Mouse (Mus musculus): ENCODE data around the gene Celf5. TPM values are rescaled to one million over a fixed set of nuclear protein-coding genes. Genes with fewer than 3 reads are reported as not detected.
A peak's percentile ranks its signal among the peaks of the same experiment; 100 is the strongest.

Gene Celf5
- total RNA-seq, 2 experiments from 2014 or later: not detected

- ATAC-seq (replicated peaks; ENCODE audit: poor library complexity): no peak
Measured at GRCm38 (mm10) chr10:81430141-81430830, 52.2 kb downstream of the Celf5 start.

GRCm38 (mm10) chr10:81429605-81430061 is 52.9 kb downstream of the Celf5 start:
- ATAC-seq (replicated peaks; ENCODE audit: poor library complexity): peak; percentile 32

- no peak for ATAC-seq (replicated peaks; ENCODE audit: poor library complexity)
Measured at GRCm38 (mm10) chr10:81429092-81429491, 53.4 kb downstream of the Celf5 start.

DNA sequence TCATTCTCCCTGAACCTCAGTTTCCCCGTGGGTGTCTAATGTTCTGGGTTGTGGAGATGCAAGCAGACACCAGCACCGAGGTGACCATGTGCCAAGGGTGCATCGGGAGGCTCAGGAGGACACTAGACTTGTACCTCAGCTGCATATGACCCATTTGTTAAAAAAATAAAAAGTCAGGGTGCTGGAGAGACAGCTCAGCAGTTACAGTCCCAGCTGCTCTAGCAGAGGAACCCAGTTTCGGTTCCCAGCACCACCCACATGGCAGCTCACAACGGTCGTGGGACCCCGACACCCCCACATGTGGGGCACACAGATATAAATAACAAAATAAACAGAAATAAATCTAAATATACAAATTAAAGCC is 54.0 kb downstream of the Celf5 start:
- ATAC-seq (replicated peaks; ENCODE audit: poor library complexity): no peak

DNA sequence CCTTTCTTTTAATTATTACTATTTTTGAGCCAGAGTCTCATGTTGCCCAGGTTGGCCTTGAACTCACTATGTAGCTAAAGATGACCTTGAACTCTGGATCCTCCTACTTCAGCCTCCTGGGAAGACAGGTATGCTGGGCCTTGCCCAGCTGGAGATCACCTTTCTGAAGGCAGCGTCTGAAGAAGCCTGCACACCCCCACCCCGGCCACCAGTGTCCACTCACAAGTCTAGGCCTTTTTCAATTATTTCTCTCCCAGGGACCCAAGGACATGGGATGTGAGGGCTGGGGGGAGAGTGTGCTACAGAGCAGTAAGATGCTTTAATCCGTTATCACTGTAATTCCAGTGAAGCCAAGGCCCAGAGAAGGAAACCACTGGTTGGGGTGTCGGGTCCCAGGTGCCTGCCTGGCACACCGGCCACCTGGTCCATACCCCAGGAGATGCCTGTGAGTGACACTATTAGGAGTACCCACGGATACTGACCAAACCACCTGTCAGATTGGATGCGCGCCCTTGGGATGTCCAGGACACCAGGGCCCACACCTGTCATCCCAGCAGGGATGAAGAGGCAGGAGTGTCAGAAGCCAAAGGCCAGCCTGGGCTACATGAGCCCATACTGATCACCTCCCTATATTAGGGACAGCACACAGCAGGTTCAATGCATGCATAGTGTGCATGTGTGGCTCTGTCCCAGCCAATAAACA is 54.6 kb downstream of the Celf5 start:
- ATAC-seq (replicated peaks; ENCODE audit: poor library complexity): no peak

DNA sequence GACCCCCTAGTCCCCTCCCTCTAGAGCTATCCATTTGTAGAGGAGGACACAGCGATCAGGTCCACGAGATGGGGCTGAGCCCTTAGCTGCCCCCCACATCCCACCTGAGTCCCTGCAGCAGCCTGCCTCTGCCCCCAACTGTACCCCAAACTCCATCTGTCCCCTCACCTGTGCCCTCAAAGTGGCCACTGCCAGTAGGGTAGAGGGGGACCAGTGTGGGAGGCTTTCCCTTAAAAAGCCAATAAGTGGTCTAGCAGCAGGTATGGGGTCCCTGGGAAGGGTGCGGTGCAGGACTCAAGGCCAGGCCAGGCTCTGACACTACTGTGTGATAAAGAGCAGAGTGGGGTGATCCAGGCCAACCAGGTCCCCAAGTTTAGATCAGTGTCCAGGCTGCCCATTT is 55.2 kb downstream of the Celf5 start:
- no peak for ATAC-seq (replicated peaks; ENCODE audit: poor library complexity)

GRCm38 (mm10) chr10:81426897-81427296 is 55.6 kb downstream of the Celf5 start:
- ATAC-seq (replicated peaks; ENCODE audit: poor library complexity): 0 out of 2 replicates have a peak, but pooled peaks have one; percentile 9

DNA sequence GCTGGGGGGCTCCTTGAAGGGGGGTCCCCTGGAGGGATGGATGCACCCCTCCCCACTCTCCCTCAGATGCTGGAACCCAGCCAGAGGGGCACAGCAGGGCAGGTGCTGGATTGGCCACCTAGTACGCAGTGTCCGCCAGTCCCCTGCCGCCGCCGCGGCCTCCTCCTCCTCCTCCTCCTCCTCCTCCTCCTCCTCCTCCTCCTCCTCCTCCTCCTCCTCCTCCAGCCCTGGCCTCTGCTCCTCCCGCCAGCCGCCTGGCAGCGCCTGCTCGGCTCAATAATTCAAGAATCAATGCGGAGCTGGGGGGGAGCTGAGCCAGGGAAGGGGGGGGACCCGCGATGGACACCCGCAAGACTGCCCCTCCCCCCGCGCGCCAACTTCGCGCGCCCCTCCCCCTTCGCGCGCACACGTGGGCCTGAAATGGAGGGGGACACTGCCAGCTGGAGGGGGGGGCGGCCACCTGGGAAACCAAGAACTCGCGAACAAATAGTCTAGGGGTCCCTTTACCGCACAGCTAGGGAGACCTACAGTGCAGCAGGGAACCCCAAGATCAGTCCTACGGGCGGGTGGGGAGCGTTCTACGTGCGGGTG is 56.3 kb downstream of the Celf5 start:
- ATAC-seq (replicated peaks; ENCODE audit: poor library complexity): no peak

DNA sequence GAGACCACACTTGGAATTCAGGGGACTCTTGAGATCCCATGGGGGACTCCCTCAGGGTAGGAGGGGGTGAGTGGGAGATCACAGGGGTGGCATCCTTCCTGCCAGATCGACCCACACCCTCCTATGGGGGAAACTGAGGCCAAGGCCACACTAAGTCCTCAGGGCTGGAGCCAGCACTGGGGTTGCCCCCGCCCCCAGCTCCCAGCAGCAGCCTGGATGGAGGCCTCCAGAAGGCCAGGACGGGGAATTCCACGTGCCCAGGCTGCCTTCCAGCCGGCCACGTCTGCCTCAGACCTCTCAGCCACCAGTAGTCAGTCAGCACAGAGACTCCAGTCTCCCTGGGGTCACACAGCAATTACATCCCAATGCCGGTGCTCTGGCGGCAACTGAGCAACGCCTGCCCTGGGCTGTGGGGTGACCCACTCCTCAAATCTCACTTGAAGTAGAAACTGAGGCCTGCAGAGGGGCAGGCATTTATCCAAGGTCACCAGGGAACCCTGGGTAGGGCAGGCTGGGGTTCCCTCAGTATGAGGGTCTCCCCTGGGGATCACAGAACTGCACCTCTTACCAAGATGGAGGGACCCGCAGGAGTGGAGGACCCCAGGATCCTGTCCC is 57.2 kb downstream of the Celf5 start:
- ATAC-seq (replicated peaks; ENCODE audit: poor library complexity): no peak

- ATAC-seq (replicated peaks; ENCODE audit: poor library complexity): no peak
Measured at GRCm38 (mm10) chr10:81424246-81425051, 58.1 kb downstream of the Celf5 start.

DNA sequence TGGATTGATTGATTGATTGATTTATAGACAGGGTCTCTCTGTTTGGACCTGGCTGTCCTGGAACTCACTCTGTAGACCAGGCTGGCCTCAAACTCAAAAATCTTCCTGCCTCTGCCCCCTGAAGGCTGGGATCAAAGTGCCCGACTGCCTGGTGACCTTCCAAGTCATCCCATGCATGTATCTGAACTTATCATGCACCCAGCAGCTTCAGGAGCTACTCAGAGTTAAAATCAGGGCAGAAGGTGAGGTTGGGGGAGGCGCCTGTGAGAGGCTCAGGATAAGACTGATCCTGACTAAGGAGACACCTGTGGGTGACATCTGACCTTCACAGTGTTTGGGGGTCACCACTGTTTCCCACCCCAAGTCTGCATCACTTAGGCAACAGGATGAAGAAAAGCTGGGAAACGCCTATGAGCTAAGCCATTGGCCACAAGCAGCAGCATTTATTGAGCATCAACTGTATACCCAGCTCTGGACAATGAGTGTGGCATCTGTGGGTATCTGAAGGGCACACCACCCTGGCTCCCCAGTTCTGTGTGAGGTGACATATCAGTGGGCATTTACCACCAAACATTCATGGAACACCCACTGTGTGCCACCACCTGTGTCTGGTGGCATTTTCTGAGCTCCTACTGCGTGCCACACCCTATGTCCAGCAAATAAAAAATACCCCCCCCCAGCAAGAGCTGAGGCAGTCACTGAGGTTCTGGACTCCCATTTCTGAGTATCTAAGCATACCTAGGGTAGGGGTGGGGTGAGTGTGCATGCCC is 58.8 kb downstream of the Celf5 start:
- no peak for ATAC-seq (replicated peaks; ENCODE audit: poor library complexity)

- ATAC-seq (replicated peaks; ENCODE audit: poor library complexity): no peak
Measured at GRCm38 (mm10) chr10:81422661-81423217, 59.8 kb downstream of the Celf5 start.

DNA sequence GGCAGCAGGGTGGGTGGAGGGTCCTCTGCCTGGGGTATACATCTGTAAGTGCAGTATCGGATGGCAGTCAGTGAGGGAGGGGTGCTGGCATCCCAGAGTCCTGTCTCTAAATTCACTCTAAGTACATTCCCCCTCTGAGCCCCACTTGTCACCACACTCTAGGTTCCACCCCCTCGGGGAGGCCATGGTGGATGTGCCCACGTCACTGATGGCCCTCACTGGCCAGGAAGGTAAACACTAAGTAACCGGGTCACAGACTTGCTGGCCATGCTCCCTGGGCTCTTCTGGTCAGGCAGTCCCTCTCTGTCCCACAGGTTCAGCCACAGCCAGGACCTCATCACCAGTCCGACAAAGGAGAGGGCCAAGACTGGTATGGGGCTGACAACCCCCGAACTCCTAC is 60.3 kb downstream of the Celf5 start:
- ATAC-seq (replicated peaks; ENCODE audit: poor library complexity): no peak

- no peak for ATAC-seq (replicated peaks; ENCODE audit: poor library complexity)
Measured at GRCm38 (mm10) chr10:81421797-81422100, 60.8 kb downstream of the Celf5 start.

- ATAC-seq (replicated peaks; ENCODE audit: poor library complexity): no peak
Measured at GRCm38 (mm10) chr10:81421041-81421796, 61.3 kb downstream of the Celf5 start.

DNA sequence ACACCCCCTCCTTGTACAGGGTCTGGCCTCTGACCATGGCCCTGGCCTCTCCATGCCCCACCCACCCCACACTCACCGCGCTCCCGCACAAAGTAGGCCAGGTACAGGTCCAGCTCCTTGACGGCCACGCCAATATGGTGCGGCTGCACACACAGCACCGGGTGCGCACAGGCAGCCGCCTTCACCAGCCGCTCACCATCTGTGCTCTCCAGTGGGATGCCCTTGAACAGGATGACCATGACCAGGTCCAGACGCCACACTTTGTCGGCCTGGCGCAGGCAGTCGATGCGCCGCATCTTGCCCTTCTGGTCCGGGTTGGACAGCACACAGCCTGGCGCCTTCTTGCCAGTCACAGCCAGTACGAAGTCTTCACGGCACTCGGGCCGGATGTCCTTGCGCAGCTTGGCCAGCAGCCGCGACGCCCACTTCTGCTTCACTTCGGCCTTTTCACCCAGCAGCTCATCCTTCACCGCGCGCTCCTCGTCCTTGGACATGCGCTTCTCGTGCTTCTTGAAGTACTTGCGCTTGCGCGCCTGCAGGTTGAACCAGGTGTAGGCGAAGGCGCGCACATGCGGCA is 62.2 kb downstream of the Celf5 start:
- no peak for ATAC-seq (replicated peaks; ENCODE audit: poor library complexity)

GRCm38 (mm10) chr10:81419111-81419928 is 63.2 kb downstream of the Celf5 start:
- ATAC-seq (replicated peaks; ENCODE audit: poor library complexity): no peak
